Mouse (Mus musculus): ENCODE data around the gene Adamts4.

The Adamts4 gene

DNA sequence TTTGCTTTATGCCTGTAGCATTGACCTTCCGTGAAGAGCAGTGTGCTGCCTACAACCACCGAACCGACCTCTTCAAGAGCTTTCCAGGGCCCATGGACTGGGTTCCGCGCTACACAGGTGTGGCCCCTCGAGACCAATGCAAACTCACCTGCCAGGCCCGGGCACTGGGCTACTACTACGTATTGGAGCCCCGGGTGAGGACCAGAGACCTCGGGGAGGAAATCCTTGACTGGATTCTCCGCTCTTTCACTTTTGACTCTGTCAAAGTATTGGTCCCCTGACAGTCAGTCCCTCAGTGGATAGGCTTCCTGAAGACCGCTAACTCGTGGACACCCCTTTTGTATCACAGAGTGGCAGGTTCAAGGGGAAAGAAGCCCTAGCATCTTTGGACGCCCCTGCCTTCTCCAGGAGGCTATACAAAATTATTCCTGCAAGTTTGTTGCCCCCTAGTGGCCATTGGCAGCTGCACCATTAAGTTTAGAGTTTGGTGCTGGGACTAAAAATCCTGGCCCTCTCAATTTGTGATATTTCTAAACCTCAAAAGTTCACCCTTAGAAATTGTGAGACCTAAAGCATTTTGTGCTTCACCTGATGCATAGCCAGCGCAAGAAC is 6.8 kb downstream of the Adamts4 start:
- peak; percentile 79 for DNase-seq

DNA sequence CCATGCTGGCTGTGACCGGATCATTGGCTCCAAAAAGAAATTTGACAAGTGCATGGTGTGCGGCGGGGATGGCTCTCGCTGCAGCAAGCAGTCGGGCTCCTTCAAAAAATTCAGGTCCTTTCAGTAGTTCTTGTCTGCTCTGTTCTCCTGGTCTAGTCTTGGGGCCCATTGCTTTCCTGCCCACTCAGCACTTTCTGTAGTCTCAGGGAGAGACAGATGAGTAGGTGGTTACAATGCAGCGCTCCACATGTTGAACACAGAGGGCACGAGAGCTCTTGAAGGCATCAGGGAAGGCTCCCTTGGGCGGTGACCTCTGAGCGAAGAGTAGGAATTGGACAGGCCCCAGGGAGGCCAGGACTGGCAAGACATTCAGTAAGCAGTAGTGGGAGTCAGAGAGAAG is 7.6 kb downstream of the Adamts4 start:
- no peak for DNase-seq

DNA sequence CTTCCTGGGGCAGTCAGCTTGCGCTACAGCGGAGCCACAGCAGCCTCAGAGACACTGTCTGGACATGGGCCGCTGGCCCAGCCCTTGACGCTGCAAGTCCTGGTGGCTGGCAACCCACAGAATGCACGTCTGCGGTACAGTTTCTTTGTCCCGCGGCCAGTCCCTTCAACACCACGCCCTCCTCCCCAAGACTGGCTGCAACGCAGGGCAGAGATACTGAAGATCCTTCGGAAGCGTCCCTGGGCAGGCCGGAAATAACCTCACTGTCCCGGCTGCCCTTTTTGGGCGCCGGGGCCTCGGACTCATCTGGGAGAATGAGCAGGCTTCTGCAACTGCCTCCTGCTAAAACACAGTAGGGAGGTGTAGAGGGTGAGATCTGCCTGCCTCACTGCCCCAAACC is 8.7 kb downstream of the Adamts4 start:
- DNase-seq, result no peak

DNA sequence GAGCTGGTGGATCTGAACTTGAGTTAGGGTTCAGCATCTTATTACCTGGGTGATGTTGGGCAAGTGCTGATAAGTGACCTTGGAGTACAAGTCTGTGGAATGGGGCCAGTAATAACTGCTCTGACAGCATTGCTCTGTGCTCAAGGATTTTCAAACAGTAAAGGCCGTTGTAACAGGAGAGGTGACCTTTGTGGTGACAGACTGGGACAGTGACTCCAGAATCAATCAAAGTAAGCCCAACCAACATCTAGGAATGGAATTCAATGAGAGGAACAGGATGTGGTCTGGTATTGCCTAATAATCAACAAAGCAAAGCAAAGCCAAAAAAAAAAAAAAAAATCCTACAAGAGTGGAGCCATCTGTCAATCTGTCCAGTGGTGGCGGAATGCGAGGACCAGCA is 10.1 kb downstream of the Adamts4 start:
- no peak for DNase-seq

DNA sequence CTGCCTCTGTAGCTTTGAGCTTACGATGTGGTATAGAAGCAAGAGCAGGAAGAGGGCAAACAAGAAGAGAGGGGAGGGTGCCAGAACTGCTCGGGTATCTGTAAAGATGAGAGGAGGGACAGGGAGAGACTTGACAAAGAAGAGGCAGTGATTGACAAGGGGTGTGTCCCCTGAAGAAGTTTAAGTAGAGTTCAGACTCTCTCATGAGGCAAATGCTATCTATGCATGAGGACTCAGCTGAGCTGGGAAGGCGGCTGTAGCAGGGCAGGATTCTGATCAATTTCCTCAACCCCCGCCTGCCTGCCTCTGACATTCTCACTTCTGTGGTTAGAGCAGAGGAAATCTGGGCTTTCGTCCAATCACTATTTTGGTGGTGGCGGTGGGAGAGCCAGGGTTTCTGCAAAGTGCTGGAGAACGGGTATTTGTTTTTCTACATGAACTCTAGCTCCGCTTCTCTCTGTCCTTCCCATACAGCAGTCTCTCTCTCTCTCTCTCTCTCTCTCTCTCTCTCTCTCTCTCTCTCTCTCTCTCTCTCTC is 12.4 kb downstream of the Adamts4 start:
- DNase-seq, result peak; percentile 67

DNA sequence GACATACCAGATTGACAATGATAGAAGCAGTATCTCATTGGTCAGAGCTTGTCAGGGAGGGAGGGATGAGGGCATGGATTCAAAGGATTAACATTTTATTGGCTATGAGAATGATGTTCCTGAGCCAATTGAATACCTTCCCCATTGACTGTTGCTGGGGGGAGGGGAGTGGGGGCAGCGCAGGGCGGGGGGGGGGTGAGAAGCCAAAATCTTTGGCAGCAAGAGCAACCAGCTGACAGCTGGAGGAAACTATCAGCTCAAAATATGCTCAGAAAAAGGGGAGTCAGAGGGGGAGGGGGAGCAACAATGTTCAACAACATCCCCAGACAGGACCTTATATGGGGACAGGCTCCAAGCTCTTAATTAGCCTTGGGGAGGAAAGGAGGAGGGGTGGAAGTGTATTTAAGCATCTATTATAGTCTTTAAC is 13.0 kb downstream of the Adamts4 start:
- DNase-seq, result peak; percentile 61

DNA sequence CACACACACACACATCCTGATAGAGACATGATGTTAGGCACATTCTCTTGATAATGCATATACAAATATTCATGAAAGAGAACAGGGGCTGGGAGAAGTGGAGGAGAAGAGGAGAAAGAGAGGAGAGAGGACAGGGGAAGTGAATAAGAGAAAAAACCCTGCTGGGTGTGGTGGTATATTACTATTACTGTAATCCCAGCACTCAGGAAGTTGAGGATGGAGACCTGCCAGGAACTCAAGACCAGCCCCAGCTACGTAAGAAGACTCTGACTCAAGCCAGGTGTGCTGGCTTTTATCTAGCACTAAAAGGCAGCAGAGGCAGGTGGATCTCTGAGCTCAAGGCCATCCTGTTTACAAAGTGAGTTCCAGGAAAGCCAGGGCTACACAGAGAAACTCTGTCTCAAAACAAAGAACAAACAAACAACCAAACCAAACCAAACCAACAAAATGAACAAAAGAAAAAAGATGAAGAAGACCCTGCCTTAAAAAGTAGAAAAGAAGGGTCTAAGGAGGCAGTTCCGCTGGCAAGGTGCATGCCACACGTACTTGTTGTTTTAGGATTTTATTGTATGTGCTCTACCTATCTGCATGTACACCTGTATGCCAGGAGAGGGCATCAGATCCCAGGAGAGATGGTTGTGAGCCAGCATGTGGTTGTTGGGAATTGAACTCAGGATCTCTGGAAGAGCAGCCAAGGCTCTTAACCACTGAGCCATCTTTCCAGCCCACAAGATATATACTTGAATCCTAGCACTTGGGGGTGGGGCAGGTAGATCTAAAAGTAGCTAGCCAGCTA is 13.6 kb downstream of the Adamts4 start:
- DNase-seq, result no peak

DNA sequence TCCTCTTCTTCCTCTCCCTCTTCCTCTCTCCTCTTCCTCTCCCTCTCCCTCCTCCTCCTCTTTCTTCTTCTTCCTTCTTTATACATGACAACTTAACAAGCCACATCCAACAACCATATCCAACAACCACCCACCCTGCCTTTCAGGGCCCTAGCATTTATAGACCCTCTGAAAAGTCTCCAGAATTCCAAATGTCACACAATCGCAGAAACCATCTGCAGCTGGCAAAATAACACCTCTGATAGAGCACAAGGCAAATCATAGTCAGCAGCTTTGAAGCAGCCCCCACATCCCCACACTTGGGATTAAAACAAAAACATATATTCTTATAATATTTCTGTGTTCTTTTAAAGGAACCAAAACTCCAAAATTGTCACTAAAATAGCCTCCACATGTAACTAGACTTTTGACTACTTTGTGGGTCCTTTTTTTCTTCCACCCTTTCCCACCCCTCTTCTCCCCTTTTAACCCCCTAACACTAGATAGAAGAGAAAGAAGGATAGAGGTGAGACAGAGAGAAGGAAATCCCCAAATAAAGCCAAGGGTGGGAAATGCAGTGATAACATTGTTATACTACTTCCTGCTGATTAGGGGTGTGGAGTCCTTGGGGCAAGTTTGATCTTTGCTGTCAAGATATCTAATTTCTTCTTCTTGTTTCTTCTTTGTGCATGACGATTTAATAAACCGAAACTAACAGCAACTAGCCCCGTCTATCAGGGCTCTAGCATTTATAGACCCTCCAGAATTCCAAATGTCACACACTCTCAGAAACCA is 15.9 kb downstream of the Adamts4 start:
- DNase-seq, result no peak

DNA sequence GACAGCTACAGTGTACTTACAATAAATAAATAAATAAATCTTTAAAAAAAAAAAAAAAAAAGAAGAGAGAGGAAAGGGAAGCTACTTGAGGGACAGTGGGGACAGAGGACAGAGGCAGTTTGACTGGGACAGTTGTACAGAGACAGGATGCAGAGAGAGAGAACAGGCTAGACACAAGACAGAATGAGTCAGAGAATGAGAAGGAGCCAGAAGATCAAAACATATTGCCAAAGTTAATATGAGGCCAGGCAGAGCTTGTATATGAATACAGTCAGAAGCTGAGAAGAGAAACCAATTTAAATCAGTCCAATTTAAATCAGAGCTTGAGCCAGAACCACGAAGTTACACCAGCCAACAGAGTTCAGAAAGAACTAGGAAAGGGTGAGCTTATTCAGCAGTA is 18.1 kb downstream of the Adamts4 start:
- DNase-seq, result no peak

DNA sequence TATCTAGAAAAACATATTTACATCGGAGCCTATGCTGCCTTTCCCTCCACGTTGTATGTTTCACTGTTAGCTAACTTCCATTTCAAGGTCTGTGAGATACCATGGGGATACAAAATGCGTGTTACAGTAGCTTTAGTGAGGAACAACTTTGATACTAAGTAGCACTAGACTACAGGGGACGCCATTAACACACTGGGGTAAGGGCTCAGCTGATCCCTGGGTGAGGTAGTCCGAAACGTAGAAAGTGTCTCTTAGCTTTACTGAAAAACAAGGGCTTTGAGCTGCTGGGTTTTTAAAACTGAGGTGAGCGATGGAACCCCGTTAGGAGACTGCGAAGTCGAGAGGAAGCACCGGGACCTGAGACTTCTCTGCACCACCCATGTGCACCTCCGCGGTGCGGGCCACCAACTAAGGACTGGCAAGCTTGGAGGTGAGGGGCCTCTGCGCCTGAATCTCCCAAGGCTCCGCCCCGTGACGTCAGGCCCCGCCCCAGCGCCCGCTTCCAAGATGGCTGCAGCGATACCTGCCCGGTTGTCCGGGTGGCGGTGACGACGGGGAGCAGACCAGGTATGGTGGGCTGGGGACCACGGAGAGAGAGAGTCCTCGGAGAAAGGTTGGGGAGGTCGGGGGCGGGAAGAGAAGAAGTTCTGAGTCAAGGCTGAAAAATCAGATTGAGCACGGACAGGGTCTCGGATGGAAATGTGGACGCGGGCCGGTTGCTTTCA is 19.8 kb downstream of the Adamts4 start, which contains the start of gene B4galt3:
TSS of gene B4galt3 (plus strand) at position 481 of the 725 bp plus-strand sequence.
- DNase-seq, result peak; percentile 97

DNA sequence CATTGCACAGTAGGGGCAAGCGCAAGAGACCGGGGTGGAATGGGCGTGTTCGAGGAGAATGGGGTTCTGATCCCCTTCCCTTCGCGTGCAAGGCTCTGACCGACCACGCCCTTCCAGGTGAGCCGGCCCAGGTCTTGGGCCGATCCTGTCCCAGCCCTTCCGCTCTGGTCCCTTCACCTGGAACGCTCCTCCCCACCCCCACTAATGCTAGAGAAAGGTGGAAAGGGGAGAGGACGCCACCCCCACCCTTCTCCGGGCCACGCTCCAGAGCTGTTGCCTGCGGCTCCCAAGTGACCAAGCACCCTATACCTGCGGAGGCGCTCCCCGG is 20.3 kb downstream of the Adamts4 start:
- DNase-seq, result peak; percentile 77

DNA sequence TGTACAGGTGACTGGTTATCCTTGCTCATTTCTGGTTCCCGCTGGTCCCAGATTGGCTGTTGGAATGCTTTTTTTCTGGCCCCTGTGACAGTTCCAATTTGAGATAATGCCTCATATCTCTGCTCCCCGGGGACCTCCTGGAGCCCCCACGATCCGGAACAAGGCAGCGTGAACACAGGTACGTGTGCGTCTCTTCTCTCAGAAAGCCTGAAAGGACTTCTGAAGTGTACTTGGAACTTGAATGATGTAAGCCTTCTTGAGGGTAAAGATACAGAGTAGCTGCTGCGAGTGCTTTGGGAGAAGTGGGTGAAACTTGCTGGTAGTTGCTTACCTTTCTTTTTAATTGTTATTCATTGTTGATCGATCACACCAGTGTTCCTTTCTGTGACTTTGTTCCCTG is 21.0 kb downstream of the Adamts4 start:
- no peak for DNase-seq

DNA sequence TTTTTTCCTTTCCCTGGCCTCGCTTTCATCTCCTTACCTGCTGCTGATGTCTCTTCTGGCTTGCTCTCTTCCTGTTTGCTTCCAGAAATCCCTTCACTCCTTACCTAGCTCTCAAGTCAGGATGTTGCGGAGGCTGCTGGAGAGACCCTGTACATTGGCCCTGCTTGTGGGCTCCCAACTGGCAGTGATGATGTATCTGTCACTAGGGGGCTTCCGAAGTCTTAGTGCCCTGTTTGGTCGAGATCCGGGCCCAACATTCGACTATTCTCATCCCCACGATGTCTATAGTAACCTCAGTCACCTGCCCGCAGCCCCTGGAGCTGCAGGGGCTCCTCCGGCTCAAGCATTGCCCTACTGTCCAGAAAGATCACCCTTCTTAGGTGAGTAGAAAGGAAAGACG is 21.4 kb downstream of the Adamts4 start:
- no peak for DNase-seq

DNA sequence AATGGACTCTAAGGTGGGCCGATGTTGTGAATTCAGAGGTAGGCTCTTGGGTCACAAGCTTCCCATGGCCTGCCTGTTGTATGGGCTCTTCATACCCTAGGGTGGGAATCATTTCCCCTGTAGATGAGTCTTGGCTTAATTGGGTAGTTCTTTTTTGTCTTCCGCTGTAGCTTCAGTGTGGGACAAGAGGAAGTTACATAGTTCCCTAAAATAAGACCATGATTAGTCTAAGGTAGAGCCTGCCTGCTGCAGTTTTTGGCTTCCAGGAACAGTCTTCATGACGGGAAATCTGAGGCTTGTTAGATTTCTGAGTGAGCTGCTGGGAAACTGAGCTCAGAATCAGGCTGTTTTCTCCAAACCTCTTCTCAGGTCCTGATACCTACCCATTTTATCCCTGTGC is 21.9 kb downstream of the Adamts4 start:
- DNase-seq, result no peak

DNA sequence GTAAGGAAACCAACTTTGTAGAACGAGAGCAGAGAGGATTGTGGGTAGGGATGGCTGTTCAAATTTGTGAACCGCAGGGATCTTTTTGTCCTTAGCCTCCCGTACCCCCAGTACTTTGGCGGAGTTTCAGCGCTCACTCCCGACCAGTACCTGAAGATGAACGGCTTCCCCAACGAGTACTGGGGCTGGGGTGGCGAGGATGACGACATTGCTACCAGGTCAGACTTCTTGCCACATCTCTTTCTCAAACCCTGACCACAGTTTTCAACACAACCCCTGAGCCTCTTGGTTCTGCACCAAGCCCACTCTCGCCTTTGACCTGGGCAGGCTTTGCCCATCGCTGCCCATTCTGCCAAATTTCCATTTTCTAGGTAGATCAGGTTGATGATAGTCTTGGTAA is 23.9 kb downstream of the Adamts4 start:
- DNase-seq, result no peak

DNA sequence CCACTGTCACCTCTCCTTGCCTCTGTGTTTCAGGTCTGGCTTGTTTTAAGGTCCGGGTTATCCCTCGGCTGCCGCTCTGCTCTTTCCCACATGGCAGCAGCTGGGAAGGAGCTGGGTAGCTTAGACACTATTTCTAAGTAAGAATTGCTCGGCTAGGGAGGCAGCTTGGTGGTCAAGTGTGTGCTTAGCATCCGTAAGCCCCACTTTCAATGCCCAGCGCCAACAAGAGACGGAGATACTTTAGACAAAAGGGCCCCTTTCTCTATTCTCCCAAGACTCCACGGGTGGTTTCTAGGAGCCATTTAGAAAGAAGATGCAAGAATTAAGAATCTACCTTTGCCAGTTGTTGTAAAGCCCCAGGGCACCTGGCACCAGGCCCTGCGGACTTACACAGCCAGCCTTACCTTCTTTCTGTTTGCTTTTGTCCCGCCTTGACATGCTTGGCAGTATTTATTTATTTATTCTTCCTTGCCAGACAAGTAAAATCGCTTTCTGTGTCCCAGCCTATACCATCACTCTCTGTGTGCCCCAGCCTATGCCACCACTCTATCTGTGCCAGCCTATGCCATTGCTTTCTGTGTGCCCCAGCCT is 25.0 kb downstream of the Adamts4 start:
- DNase-seq, result no peak

DNA sequence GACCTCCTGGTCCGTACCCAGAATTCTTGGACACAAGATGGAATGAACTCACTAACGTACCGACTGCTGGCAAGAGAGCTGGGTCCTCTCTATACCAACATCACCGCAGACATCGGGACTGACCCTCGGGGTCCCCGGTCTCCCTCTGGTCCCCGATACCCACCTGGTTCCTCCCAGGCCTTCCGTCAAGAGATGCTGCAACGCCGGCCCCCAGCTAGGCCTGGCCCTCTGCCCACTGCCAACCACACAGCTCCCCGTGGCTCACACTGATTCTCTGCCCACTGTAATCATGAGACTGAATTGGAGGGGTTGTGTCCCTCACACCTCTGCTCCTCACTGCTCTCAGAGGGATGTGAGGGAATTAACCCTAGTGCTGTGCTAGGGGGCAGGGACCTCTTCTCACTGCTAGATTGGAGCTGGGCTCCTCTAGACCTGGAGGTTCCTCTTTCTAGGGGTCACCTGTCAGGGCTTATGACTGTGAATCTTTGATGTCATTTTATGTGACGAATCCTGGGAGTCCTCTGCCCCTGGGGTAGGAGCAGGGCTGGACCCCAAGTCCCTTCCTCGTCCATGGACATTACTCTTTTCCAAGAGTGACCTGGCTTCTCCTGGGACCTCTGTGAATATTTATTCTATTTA is 26.0 kb downstream of the Adamts4 start:
- DNase-seq, result no peak

DNA sequence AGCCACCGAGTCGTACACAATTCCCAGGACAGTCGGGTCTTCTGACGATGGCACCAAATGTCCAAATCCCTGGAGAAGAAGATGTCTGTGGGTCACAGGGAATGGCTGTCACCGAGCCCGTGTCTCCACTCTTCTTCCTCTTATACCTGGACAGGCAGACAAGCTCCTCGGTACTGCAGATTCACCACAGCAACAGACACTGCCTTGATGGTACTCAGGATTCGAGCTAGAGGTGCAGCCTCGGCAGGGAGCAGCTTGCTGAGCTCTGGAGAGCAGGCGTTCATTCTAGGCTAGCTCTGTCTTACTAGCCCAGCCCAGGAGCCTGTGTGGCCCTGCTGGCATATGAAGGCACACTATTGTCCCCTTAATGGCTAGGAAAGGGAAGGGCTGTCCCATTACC is 27.5 kb downstream of the Adamts4 start:
- DNase-seq, result no peak

DNA sequence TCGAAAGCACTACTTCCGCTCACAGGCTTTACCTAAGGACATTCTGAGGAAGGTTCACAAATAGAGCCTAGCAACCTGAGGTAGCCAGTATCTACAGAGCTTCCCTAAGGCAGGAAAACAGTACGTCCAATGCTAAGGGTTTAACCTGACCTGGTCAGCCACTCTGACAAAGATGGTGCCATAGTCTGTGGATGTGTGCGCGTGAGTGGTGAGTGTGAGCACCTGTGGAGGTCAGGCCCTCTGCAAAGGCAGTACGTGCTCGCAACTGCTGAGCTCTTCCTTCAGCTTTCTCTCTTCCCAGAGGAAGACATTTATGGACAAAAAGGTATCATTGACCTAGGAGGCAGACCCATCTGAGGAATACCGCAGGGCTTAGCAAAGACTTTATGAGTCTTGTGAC is 28.2 kb downstream of the Adamts4 start:
- no peak for DNase-seq

DNA sequence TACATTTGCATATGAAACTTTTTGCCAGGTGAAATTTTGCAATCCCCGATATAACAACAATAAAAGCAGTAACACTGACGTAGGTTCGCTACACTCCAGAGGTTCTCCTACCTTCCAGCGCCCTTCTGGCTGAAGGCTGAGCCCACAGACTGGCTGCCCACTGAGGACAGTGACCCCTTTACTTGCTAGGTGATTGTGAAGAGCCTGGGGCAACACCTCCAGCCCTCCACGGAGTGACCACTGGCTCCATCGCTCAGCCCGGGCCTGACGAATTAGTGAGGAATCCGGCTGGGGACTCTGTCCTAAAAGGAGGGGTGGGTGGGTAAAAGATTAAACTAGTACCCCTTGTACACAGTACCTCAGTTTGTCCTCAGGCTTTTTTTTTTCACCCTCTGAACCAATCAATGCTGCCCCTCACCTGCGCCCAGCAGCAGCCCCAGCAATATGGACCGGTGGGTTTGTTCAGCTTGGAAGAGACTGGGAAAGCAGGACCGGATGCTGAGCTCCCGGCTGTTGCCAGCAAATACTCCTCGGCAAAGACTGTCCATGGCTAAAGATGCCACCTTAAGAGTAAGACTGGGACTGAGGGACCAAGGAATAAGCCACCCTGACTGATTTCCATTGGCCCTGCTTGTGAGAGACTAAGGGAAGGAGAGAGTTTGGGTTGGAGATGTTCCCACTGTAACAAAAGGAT is 28.9 kb downstream of the Adamts4 start:
- no peak for DNase-seq

DNA sequence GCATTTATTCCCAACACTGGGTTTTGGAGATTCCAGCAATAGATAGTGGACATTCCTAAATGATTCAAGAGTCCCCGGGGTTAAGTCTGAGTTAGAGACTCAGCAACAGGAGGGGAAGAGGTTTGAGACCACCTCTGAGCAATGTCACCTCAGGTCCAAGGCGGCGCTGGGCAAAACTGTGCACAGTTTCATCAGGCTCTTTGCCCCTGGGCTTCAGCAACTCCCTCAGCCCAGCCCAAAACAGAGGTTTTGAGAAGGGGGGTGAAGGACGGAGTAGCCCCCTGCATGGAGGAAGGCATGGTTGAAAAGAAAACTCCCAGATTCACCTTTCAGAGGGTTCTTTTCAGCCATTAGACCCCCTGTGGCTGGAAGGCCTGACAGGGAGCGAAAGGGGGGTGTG is 29.5 kb downstream of the Adamts4 start:
- no peak for DNase-seq

Measured in kidney, adult 9 months (tissue).